Mouse (Mus musculus) forebrain, embryonic 14.5 days (tissue): ENCODE results near the gene Ciart. TPM values are rescaled to one million over a fixed set of nuclear protein-coding genes. Genes with fewer than 3 reads are reported as not detected.

Experiments used
- ATAC-seq: fragments of 200-750 bp; cut with Nextera tagmentation; 2 replicates; pipeline ENCODE4 v1.8.0; 2017; ENCODE audit warnings: mild to moderate bottlenecking, moderate library complexity
- DNase-seq: peaks from one replicate; pipeline ENCODE4 v3.0.0-alpha.2; 2015; ENCODE audit warnings: low spot score
- H3K27ac ChIP-seq: fragments of 300-500 bp; sonication (generic); 2 replicates; pipeline ENCODE4 v1.5.1; 2014; ENCODE audit warnings: low read depth, mild to moderate bottlenecking, control low read depth, low read length, moderate library complexity
- H3K27me3 ChIP-seq: fragments of 300-500 bp; sonication (generic); replicated peaks from 2 replicates; pipeline ENCODE4 v1.6.1; 2014; ENCODE audit warnings: low read length, control low read depth, mixed read lengths; ENCODE audit not compliant: control insufficient read depth, insufficient read depth
- H3K36me3 ChIP-seq: fragments of 300-500 bp; sonication (generic); 2 replicates; pipeline ENCODE4 v1.6.1; 2014; ENCODE audit warnings: low read length, control low read depth; ENCODE audit not compliant: control insufficient read depth, insufficient read depth
- H3K4me1 ChIP-seq: fragments of 300-500 bp; sonication (generic); 2 replicates; pipeline ENCODE4 v1.6.1; 2014; ENCODE audit warnings: antibody characterized with exemption, low read length, control low read depth; ENCODE audit not compliant: control insufficient read depth, insufficient read depth
- H3K4me2 ChIP-seq: fragments of 300-500 bp; sonication (generic); 2 replicates; pipeline ENCODE4 v1.6.1; 2014; ENCODE audit warnings: mild to moderate bottlenecking, control low read depth, low read length
- H3K4me3 ChIP-seq: fragments of 300-500 bp; sonication (generic); 2 replicates; pipeline ENCODE4 v1.5.1; 2014; ENCODE audit warnings: low read depth, low read length, control low read depth
- H3K9ac ChIP-seq: fragments of 300-500 bp; sonication (generic); 2 replicates; pipeline ENCODE4 v1.6.1; 2014; ENCODE audit warnings: mild to moderate bottlenecking, low read length, control low read depth, moderate library complexity
- H3K9me3 ChIP-seq: fragments of 300-500 bp; sonication (generic); replicated peaks from 2 replicates; pipeline ENCODE4 v1.6.1; 2016; ENCODE audit warnings: low read length, control low read depth, mixed read lengths; ENCODE audit not compliant: control insufficient read depth
- WGBS: fragments of 180-500 bp; shearing (Covaris S2); extraction: QIAGEN DNeasy Blood & Tissue Kit; methylation state at CpG from one replicate; pipeline ENCODE4 v1.1.7; 2014; 5-methylcytosine and 5-hydroxymethylcytosine counted together
- polyA plus RNA-seq: library from polyadenylated mRNA; unstranded; fragments of >200 nt; fragmentation: Nextera tagmentation; extraction: Ambion mirVana; gene quantifications from 2 replicates; pipeline ENCODE4 v1.2.1, GENCODE M21; 2014

Ciart gene
- polyA plus RNA-seq, 1 experiment from 2014 or later = 2.8 TPM

DNA sequence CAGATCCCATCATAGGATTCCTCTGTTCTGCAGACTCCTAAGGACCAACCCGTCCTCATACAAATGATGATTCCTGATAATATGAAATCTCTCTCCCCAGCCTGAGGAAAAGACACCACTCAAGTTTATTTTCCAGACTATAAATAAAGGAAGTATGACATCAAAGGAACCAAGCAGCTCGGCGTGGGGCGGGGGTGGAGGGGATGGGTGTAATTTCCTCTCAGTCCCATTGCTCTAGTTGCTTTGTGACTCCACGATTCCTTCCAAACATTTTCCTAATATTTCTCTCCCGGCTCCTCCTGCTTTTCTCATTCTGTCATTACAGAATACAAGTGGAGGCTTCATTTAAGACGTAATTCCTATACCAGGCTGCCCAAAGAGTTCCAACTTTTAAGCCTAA lies 11.1 kb upstream of the Ciart start:
- peak overlapping the region; percentile 48 for H3K4me3 ChIP-seq
- DNase-seq (no peak), ATAC-seq (peak; percentile 1; the same call in 1 of the 2 replicates)
- H3K9ac ChIP-seq = peak overlapping the region; percentile 71
- H3K27ac ChIP-seq = peak overlapping the region; percentile 78
- peak overlapping the region; percentile 60 for H3K4me2 ChIP-seq
- no peaks in the 10 kb centered on the region for H3K9me3 ChIP-seq
- no peaks in the 10 kb centered on the region for H3K27me3 ChIP-seq
- H3K36me3 ChIP-seq = peaks cover 4% of the 10 kb centered on the region
- peaks cover 5% of the 10 kb centered on the region; the same call in 1 of the 2 replicates for H3K4me1 ChIP-seq
- 34% methylated on average over 7 of the region's 7 CpGs for WGBS

DNA sequence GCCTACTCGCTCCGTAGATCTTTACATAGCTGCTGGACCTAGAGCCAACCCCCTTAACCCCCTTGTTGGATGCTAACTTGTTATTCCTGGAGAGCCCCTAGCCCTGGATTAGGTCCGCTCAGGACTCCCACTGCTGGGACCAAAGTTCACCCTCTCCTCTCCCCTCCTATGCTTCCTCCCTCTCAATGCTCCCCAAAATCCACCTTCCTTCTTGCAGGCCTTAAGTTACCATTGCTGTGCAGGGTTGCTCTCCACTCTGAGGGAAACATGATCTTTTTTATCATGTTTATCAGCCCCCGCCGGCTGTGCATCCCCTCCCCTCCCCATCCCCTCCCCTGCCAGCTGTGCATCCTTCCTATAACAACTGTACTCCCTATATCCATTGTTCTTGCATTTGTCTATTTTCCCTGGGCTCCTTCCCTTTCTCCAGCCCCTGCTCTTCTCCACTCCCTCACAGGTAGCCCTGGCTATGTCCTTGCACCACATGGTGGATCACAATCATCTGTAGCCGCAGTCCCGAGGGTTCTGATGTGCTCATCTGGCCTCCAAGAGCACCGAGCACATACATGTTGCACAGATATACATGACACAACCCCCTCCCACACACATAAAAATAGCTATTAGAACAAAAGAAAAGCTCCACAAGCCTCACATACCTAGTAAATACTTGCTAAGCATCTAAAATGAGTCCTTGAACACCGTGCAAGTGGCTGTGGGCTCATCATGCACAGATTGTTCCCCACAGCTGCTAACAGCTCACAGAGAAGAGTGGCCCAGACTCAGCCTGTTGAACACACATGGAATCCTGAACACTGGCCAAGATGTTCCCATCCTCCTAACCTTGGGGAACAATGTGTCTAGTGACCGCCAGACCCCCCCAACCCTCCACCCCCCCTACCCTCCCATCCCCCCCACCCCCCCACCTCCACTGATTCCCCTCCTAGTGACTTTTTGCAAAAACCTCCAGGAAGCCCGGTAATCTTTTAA lies 10.3 kb upstream of the Ciart start:
- no peaks in the 10 kb centered on the region for H3K27me3 ChIP-seq
- H3K4me2 ChIP-seq = no peak overlapping the region
- H3K9ac ChIP-seq = no peak overlapping the region; the same call in 1 of the 2 replicates
- 47% methylated on average over 11 of the region's 11 CpGs for WGBS
- no peak overlapping the region for H3K27ac ChIP-seq
- H3K4me1 ChIP-seq = peaks cover 5% of the 10 kb centered on the region; the same call in 1 of the 2 replicates
- no peaks in the 10 kb centered on the region for H3K36me3 ChIP-seq
- ATAC-seq = no peak
- no peak for DNase-seq
- H3K4me3 ChIP-seq = no peak overlapping the region
- H3K9me3 ChIP-seq = no peaks in the 10 kb centered on the region

DNA sequence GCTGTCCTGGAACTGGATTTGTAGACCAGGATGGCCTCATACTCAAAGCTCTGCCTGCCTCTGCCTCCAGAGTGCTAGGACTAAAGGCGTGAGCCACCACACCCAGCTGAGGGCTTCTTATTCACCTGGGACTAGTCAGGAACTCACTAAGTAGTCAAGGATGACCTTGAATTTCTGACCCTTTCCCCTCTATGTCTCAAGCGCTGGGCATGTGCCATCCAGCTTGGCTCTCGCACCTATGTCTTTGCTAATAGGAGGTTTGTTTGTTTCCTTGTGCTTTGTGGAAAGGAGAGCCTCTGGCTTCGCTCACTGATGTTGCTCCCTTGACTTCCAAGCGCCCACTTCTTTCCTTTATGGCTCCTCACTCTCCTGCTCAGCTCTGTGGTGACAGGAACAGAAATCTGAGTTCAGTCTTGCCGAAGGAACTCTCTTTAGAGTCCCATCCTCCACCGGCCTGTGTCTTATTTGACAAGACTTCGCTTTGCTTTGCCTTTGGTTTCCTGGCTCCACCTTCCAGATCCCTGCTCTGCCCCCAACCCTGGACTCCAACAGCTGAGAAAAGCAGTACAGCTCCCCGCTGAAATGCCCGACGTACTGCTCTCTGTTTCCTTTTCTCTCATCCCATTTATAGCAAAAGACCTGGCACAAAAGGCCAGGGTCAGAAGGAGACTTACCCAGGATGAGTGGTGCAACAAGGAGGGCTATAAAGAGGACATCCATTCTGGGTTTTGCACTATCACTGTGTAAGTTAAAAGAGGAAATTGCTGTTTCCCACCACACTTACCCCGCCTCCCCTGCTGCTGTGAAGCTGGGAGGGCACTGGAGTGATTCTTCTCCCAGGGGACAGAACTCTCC lies 9.4 kb upstream of the Ciart start, which contains the start of gene BC028528:
Gene BC028528, minus strand, starts transcription at position 795 of the 855 bp plus-strand sequence.
- no peak within 1 kb of the TSS; the same call in 1 of the 2 replicates for H3K27ac ChIP-seq
- H3K4me2 ChIP-seq = no peak within 1 kb of the TSS
- ATAC-seq (no peak), DNase-seq (no peak)
- no peak within 1 kb of the TSS for H3K4me3 ChIP-seq
- H3K9ac ChIP-seq = no peak within 1 kb of the TSS; the same call in 1 of the 2 replicates
- no peaks in the 10 kb centered on the region for H3K36me3 ChIP-seq
- no peaks in the 10 kb centered on the region for H3K27me3 ChIP-seq
- no peaks in the 10 kb centered on the region for H3K9me3 ChIP-seq
- H3K4me1 ChIP-seq = peaks cover 5% of the 10 kb centered on the region; the same call in 1 of the 2 replicates
- WGBS = 32% methylated on average over 12 of the region's 12 CpGs

GRCm38 (mm10) chr3:95889664-95890063 lies 7.6 kb upstream of the Ciart start:
- DNase-seq (no peak), ATAC-seq (no peak)
- Histone ChIP-seq H3K27me3 (no peaks in the 10 kb centered on the region), H3K4me1 (peaks cover 5% of the 10 kb centered on the region; the same call in 1 of the 2 replicates), H3K9ac (no peak overlapping the region), H3K27ac (no peak overlapping the region), H3K4me3 (no peak overlapping the region), H3K9me3 (no peaks in the 10 kb centered on the region), H3K36me3 (no peaks in the 10 kb centered on the region), H3K4me2 (no peak overlapping the region)
- WGBS = 81% methylated on average over 3 of the region's 3 CpGs

DNA sequence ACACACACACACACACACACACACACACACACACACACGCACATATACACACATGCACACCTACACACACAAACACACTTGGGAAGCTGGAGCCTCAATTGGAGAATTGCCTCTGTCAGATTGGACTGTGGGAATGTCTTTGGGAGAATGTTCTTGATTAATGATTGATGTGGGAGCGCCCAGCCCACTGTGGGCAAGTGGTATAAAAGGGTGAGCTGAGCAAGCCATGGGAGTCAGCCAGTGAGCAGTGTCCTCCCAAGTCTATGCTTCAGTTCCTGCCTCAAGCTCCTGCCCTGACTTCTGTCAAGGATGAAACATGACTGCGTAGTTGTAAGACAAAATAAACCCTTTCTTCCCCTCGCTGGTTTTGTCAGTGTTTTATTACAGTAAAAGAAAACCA lies 5.5 kb upstream of the Ciart start:
- Histone ChIP-seq H3K4me2 (no peak overlapping the region), H3K27ac (no peak overlapping the region), H3K9ac (no peak overlapping the region), H3K4me3 (no peak overlapping the region), H3K27me3 (no peaks in the 10 kb centered on the region; the same call in 1 of the 2 replicates), H3K9me3 (no peaks in the 10 kb centered on the region), H3K36me3 (no peaks in the 10 kb centered on the region), H3K4me1 (peaks cover 4% of the 10 kb centered on the region)
- WGBS = 80% methylated on average over 4 of the region's 4 CpGs
- no peak for ATAC-seq
- no peak for DNase-seq

- no peak overlapping the region for H3K4me3 ChIP-seq
- H3K36me3 ChIP-seq = no peaks in the 10 kb centered on the region
- no peaks in the 10 kb centered on the region for H3K9me3 ChIP-seq
- H3K27me3 ChIP-seq = no peaks in the 10 kb centered on the region; the same call in 1 of the 2 replicates
- no peak overlapping the region for H3K9ac ChIP-seq
- DNase-seq (no peak), ATAC-seq (no peak)
- H3K27ac ChIP-seq = no peak overlapping the region
- H3K4me2 ChIP-seq = no peak overlapping the region
- H3K4me1 ChIP-seq = peaks cover 9% of the 10 kb centered on the region
- 85% methylated on average over 5 of the region's 5 CpGs for WGBS
Measured at GRCm38 (mm10) chr3:95884400-95884799, 2.3 kb upstream of the Ciart start.

GRCm38 (mm10) chr3:95882816-95883425 lies 870 bp upstream of the Ciart start:
- 3% methylated on average over 24 of the region's 24 CpGs for WGBS
- Histone ChIP-seq H3K9ac (peak overlapping the region; percentile 54), H3K4me2 (peak overlapping the region; percentile 98), H3K27ac (no peak overlapping the region), H3K4me1 (peaks cover 9% of the 10 kb centered on the region), H3K27me3 (no peaks in the 10 kb centered on the region; the same call in 1 of the 2 replicates), H3K4me3 (peak overlapping the region; percentile 46), H3K36me3 (no peaks in the 10 kb centered on the region), H3K9me3 (no peaks in the 10 kb centered on the region)
- peak; percentile 68 for DNase-seq
- ATAC-seq = no peak

DNA sequence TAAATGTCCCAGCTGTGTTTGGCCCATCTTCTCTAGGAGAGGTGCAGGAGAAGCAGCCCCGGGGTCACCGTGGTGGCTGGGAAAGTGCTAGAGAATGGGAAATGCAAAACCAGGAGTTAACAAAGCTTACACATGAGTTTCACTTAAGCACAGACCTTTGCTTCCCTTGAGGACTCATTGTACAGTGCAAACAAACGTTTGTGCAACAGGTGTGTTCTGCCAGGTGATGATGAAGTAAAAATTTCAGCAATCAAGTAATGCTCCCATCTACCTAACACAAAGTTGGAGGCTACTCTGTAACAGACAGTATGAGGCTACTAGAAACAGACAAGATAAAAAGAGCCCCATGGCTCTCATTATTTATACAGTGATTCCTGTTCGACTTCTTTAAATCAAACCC lies 3.0 kb downstream of the Ciart start:
- DNase-seq (no peak), ATAC-seq (no peak)
- peaks cover 9% of the 10 kb centered on the region for H3K4me1 ChIP-seq
- no peak overlapping the region for H3K4me2 ChIP-seq
- no peak overlapping the region for H3K27ac ChIP-seq
- H3K4me3 ChIP-seq = no peak overlapping the region
- no peaks in the 10 kb centered on the region for H3K36me3 ChIP-seq
- 91% methylated on average over 4 of the region's 4 CpGs for WGBS
- no peaks in the 10 kb centered on the region for H3K9me3 ChIP-seq
- H3K9ac ChIP-seq = no peak overlapping the region
- no peaks in the 10 kb centered on the region; the same call in 1 of the 2 replicates for H3K27me3 ChIP-seq
